Mouse (Mus musculus) kidney, adult 2 months (tissue): ENCODE results near the gene R3hdm4. TPM values are rescaled to one million over a fixed set of nuclear protein-coding genes. Genes with fewer than 3 reads are reported as not detected.

Experiments
- DNase-seq: peaks from one replicate; pipeline ENCODE4 v3.0.0; 2021
- H3K27ac ChIP-seq: fragments of 200-500 bp; 2 replicates; pipeline ENCODE4 v1.5.1; 2012; ENCODE audit warnings: low read depth, low read length, control low read depth, inconsistent platforms; ENCODE audit not compliant: insufficient read depth
- H3K27me3 ChIP-seq: fragments of 200-500 bp; replicated peaks from 2 replicates; pipeline ENCODE4 v1.6.1; 2012; ENCODE audit warnings: mild to moderate bottlenecking, moderate library complexity, low read length, inconsistent platforms; ENCODE audit not compliant: control insufficient read depth, insufficient read depth
- H3K36me3 ChIP-seq: fragments of 200-500 bp; 2 replicates; pipeline ENCODE4 v1.6.1; 2012; ENCODE audit warnings: mild to moderate bottlenecking, moderate library complexity, low read length, inconsistent platforms; ENCODE audit not compliant: control insufficient read depth, insufficient read depth
- H3K4me1 ChIP-seq: fragments of 200-500 bp; 2 replicates; pipeline ENCODE4 v1.6.1; 2011; ENCODE audit warnings: low read length; ENCODE audit not compliant: control insufficient read depth, insufficient read depth
- H3K4me3 ChIP-seq: fragments of 200-500 bp; 2 replicates; pipeline ENCODE4 v1.5.1; 2011; ENCODE audit warnings: mild to moderate bottlenecking, low read depth, low read length, control low read depth; ENCODE audit not compliant: insufficient read depth
- CTCF ChIP-seq: fragments of 200-500 bp; conservative IDR thresholded peaks from 2 replicates; pipeline ENCODE4 v1.5.1; 2011; ENCODE audit warnings: low read depth, mild to moderate bottlenecking, control low read depth, low read length, moderate library complexity, mixed read lengths; ENCODE audit not compliant: insufficient read depth, insufficient read length
- POLR2A ChIP-seq: fragments of 200-500 bp; IDR thresholded peaks from one replicate; pipeline ENCODE4 v1.6.1; 2011; ENCODE audit warnings: low read depth, low read length, control low read depth
- WGBS: fragments of 180-500 bp; shearing (Covaris S2); methylation state at CpG from one replicate; pipeline ENCODE4 v1.1.7; 2018; 5-methylcytosine and 5-hydroxymethylcytosine counted together
- polyA plus RNA-seq: library from polyadenylated mRNA; depleted of rRNA; stranded (reverse); fragments of >200 nt; gene quantifications from 2 replicates; pipeline ENCODE4 v1.2.3, GENCODE M21; 2012

Gene R3hdm4
- polyA plus RNA-seq, 1 experiment = 154 TPM

GRCm38 (mm10) chr10:79914948-79915596, 5.9 kb downstream of the R3hdm4 start:
- 46% methylated on average over 7 of the region's 7 CpGs for WGBS
- Histone ChIP-seq H3K36me3 (no peaks in the 10 kb centered on the region), H3K27ac (no peak overlapping the region), H3K4me3 (no peak overlapping the region), H3K4me1 (peaks cover 12% of the 10 kb centered on the region), H3K27me3 (no peaks in the 10 kb centered on the region)
- peak; percentile 51 for DNase-seq
- TF ChIP-seq POLR2A (no peak), CTCF (no peak)

GRCm38 (mm10) chr10:79914131-79914947, 6.7 kb downstream of the R3hdm4 start:
- no peak for TF ChIP-seq CTCF
- TF ChIP-seq POLR2A = no peak
- H3K27me3 ChIP-seq = no peaks in the 10 kb centered on the region
- no peak overlapping the region for H3K27ac ChIP-seq
- H3K4me3 ChIP-seq = no peak overlapping the region
- WGBS = 67% methylated on average over 10 of the region's 11 CpGs
- no peak for DNase-seq
- no peaks in the 10 kb centered on the region for H3K36me3 ChIP-seq
- H3K4me1 ChIP-seq = peaks cover 14% of the 10 kb centered on the region

- H3K27ac ChIP-seq = no peak overlapping the region
- peaks cover 15% of the 10 kb centered on the region for H3K4me1 ChIP-seq
- TF ChIP-seq POLR2A (no peak), CTCF (no peak)
- WGBS = 76% methylated on average over 20 of the region's 20 CpGs
- H3K4me3 ChIP-seq = no peak overlapping the region
- no peaks in the 10 kb centered on the region for H3K27me3 ChIP-seq
- DNase-seq = no peak
- H3K36me3 ChIP-seq = no peaks in the 10 kb centered on the region
Observed at GRCm38 (mm10) chr10:79912412-79912811, 8.6 kb downstream of the R3hdm4 start.

GRCm38 (mm10) chr10:79910556-79910955, 10.5 kb downstream of the R3hdm4 start, which contains the start of gene Gm26602:
Gene Gm26602 (plus strand): TSS chr10:79910856.
- Histone ChIP-seq H3K4me3 (no peak within 1 kb of the TSS), H3K4me1 (peaks cover 7% of the 10 kb centered on the region; the same call in 1 of the 2 replicates), H3K27me3 (no peaks in the 10 kb centered on the region), H3K27ac (no peak within 1 kb of the TSS), H3K36me3 (no peaks in the 10 kb centered on the region)
- DNase-seq = no peak
- TF ChIP-seq CTCF = no peak
- no peak for TF ChIP-seq POLR2A
- WGBS = 93% methylated on average over 4 of the region's 4 CpGs

GRCm38 (mm10) chr10:79909092-79909922, 11.7 kb downstream of the R3hdm4 start:
- peak; percentile 82 for DNase-seq
- Histone ChIP-seq H3K4me3 (no peak overlapping the region), H3K36me3 (no peaks in the 10 kb centered on the region), H3K4me1 (peaks cover 3% of the 10 kb centered on the region; the same call in 1 of the 2 replicates), H3K27ac (peak overlapping the region; percentile 15), H3K27me3 (no peaks in the 10 kb centered on the region)
- 23% methylated on average over 14 of the region's 14 CpGs for WGBS
- TF ChIP-seq POLR2A = no peak
- no peak for TF ChIP-seq CTCF

GRCm38 (mm10) chr10:79908167-79909091, 12.6 kb downstream of the R3hdm4 start, which contains the start of gene Med16:
Gene Med16 (minus strand): TSS chr10:79908923.
- Histone ChIP-seq H3K4me1 (peaks cover 3% of the 10 kb centered on the region; the same call in 1 of the 2 replicates), H3K27ac (peak within 1 kb of the TSS; percentile 99), H3K27me3 (no peaks in the 10 kb centered on the region), H3K4me3 (peak within 1 kb of the TSS; percentile 83), H3K36me3 (no peaks in the 10 kb centered on the region)
- WGBS = 1% methylated on average over 52 of the region's 52 CpGs
- DNase-seq = peak; percentile 98
- TF ChIP-seq CTCF = no peak
- no peak for TF ChIP-seq POLR2A
